Mouse (Mus musculus) layer of hippocampus, adult 11-12 months (tissue): ENCODE results near the gene Gm20388.
A peak's percentile ranks its signal among the peaks of the same experiment; 100 is the strongest.

ENCODE experiments used
- DNase-seq: peaks from one replicate; pipeline ENCODE4 v3.0.0; 2022; ENCODE audit warnings: low spot score

Gene Gm20388

DNA sequence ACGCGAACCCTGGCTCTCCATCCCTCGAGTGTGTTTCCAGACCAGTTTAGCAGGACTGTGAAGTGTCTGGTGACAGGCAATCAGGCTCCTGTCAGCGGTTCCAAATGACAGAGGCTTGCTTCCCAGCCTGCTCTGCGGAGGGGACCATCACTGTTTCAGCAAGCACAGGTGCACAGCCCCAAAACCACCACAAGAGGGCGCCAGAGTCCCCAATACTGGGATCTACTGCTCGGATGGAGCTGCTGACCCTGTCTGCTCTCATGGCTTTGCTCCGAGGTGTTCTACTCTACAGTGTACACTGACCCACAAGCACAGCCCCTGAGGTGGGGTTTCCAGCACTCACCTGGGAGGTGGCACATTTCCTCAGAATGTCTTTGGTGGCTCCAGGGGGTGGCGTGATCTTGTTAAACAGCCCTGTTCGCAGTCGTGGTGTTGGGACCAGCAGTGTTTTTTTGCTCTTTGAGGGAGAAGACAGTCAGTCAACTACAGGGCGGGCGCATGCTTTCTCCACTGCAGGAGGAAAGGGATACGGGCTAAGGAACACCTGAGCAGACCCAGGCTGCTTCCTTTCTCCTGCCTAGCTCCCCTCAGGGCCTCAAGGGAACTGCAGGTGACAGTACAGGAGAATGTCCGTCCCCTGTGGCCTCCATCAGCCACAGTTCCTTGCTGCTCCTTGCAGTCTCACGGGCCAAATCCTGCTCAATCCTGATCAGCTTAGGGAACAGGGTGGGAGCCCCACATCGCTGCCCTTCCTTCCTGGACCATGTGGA lies 1193.6 kb downstream of the Gm20388 start:
- peak; percentile 74 for DNase-seq

DNA sequence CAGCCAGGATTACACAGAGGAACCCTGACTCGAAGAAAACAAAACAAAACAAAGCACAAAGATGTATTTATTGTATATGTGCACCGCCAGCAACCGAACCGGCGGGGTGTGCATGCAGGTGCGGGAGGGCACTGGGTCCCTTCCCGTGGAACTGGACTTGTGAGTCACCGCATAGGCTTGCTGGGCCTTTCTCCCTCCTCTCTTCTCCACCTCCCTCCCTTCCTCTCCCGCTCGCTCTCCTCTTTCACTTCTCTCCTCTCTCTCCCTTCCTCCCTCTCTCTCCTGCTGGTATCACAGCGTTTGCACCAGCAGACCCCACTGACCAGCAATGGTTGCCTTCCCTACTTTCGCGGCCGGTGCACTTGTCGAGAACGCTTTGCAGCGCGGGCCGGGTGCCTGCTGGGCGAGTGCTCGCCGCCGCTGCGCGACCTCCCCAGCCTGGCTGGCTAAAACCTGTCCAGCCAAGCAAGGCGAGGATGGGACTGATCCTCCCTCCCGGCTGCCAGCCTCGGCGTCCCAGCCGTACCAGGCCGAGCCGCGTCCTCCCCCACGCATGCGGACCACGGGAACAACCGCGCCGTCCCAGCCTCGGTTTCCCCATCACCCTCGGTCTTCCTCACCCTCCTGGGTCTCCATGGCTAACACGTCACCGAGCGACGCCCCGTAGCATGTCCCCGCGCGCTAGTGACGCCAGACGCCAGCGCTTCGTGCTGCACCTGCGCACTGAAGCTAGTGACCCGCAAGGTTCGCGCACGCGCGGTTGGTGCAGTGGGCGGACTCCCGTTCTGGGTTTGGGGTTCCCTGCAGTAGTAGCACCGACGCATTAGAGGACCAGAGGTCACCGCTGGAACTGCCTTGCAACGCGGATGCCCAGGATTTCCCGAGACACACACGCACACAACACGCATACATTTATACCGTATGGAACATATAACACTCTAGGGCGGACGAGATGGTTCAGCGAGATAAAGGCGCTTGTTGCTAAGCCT lies 1197.3 kb downstream of the Gm20388 start, which contains the start of gene Mthfsd:
Mthfsd (minus strand) TSS at position 725 of the 989 bp plus-strand sequence.
- DNase-seq: peak; percentile 98

DNA sequence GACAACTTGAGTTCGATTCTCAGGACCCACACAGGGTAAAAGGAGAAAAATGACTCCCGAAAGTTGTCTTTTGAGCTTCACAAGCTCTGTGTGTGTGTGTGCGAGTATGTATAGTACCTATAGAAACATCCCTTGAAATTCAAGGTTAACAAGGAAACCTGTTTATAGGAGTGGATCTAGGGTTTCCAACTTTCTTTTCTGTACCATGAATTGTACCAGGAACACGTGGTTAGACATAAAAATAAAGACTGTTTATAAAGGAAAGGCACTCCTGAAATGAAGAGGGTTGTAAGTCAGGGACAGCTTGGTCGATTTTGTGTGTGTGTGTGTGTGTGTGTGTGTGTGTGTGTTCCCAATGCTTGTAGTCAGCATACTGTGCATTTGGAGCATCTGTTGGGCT lies 1198.0 kb downstream of the Gm20388 start:
- no peak for DNase-seq

DNA sequence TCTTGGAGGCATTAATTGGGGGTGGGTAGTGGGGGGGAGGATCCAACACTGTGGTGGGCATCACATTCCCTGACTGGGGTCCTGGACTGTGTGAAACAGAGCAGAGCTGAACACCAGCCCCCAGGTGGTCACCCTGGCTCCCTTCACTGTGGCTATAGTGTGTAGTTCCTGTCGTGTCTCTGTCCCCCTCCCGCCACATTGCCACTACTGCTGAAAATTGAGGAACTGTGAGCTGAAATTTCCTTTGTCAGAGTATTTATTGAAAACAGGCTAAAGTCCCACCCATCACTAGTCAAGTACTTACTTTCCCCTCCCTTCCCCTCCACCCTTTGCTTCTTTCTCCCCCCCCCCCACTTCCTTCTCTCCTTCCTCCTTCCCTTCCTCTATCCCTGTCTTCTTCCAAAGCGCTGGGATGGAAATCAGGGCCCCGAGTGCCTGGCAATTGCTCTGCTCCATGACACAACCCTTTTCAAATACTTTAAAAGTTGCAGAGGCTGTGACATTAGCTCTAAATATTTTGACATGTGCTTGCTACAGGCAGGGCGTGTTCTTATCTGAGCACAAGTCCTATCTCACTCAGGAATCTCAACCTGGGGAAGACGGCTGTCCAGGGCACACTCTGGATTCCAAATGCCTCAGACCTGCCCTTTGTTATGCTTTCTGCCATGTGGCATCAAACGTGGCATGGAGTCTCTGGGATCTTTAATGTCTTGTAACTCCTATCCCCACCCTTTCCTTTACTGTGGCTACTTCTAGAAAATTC lies 1200.7 kb downstream of the Gm20388 start:
- no peak for DNase-seq

- DNase-seq: peak; percentile 95
Measured at GRCm38 (mm10) chr8:121113261-121113660, 1202.6 kb downstream of the Gm20388 start.

- no peak for DNase-seq
Measured at GRCm38 (mm10) chr8:121115136-121115535, 1204.5 kb downstream of the Gm20388 start.

DNA sequence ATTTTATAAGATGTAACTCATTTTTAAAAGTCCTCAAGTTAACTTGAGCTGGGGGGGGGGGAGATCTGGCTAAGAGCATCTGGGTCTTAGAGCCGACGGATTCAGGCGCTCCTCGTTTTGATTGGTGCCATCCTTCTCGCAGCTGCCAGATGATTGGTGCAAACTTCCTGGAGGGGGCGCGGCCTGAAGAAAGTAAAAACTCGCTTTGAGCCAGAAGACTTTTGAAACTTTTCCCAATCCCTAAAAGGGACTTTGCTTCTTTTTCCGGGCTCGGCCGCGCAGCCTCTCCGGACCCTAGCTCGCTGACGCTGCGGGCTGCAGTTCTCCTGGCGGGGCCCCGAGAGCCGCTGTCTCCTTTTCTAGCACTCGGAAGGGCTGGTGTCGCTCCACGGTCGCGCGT lies 1205.3 kb downstream of the Gm20388 start, which contains the start of gene Foxc2:
Foxc2 (plus strand) TSS at position 224 of the 400 bp plus-strand sequence.
- DNase-seq: peak; percentile 56

GRCm38 (mm10) chr8:121116591-121117185 lies 1206.0 kb downstream of the Gm20388 start:
- DNase-seq: no peak

DNA sequence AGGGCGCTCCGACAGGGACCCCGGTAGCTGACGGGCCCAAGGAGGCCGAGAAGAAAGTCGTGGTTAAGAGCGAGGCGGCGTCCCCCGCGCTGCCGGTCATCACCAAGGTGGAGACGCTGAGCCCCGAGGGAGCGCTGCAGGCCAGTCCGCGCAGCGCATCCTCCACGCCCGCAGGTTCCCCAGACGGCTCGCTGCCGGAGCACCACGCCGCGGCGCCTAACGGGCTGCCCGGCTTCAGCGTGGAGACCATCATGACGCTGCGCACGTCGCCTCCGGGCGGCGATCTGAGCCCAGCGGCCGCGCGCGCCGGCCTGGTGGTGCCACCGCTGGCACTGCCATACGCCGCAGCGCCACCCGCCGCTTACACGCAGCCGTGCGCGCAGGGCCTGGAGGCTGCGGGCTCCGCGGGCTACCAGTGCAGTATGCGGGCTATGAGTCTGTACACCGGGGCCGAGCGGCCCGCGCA lies 1206.6 kb downstream of the Gm20388 start:
- no peak for DNase-seq

DNA sequence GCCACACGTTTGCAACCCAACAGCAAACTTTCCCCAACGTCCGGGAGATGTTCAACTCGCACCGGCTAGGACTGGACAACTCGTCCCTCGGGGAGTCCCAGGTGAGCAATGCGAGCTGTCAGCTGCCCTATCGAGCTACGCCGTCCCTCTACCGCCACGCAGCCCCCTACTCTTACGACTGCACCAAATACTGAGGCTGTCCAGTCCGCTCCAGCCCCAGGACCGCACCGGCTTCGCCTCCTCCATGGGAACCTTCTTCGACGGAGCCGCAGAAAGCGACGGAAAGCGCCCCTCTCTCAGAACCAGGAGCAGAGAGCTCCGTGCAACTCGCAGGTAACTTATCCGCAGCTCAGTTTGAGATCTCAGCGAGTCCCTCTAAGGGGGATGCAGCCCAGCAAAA lies 1207.3 kb downstream of the Gm20388 start:
- DNase-seq: no peak

DNA sequence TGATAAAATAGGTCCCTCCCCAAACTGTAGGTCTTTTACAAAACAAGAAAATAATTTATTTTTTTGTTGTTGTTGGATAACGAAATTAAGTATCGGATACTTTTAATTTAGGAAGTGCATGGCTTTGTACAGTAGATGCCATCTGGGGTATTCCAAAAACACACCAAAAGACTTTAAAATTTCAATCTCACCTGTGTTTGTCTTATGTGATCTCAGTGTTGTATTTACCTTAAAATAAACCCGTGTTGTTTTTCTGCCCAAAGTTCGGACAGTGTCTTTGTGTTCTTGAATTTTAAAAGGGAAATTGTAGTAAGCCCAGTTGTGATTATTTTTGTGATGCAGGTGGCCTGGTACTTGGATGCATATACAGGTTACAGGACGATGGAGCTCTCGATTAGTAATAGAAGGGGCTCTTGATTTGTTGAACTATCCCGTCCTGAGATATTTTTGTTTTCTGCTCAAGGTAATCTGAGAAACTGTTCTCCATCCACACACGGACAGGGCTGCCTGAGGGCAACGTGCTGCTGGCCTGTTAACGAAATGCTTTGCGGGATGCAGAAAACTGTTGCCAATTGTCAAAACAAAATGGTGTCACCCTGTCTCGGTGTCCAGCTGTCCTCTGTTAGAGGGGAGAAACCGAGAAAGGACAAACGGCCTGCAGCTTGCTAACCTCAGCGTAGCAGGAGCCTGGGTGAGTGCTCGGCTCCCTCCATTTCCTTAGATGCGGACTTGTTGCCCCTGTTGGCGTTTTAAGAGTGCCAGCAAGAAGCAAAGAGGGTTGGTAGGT lies 1208.2 kb downstream of the Gm20388 start:
- no peak for DNase-seq

DNA sequence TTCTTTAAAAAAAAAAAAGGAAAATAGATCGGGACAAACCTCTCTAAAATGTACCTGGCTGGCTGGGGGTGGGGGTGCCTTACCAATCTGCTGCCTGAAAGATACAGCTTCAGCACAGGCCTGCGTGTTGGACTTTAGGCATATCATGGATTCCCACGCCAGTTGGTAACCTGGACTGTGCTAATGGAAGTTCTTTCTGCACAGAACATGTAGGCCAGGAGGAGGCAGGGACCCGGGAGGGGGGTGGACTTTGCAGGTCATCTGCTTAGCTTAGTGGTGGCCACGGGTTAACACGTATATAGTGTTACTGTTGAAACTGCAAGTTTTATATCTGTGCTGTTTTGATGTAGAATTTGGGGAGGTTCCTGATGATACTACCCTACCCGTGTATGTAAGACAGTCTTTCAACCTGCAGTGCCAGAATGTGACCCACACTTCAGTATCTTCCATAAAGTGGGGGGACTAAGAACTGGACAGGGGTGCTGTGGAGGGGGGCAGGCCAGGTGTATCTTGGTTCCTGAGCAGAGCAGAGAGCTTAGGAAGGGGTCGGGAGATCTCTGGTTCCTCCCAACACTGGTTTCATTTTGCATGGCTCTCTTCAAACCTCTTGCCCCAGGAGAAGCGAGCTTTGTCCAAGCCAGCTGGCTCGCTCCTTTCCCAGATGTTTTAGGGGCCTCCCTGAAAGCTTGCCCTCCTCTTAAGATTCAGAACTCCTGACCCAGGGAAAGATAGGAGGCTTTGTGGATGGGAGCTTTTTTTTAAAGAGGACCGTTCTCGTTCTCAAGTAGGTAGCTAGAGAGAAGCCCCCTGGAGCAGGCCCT lies 1209.2 kb downstream of the Gm20388 start:
- DNase-seq: no peak

GRCm38 (mm10) chr8:121120456-121121419 lies 1210.1 kb downstream of the Gm20388 start:
- no peak for DNase-seq

GRCm38 (mm10) chr8:121121704-121122103 lies 1211.1 kb downstream of the Gm20388 start:
- no peak for DNase-seq

DNA sequence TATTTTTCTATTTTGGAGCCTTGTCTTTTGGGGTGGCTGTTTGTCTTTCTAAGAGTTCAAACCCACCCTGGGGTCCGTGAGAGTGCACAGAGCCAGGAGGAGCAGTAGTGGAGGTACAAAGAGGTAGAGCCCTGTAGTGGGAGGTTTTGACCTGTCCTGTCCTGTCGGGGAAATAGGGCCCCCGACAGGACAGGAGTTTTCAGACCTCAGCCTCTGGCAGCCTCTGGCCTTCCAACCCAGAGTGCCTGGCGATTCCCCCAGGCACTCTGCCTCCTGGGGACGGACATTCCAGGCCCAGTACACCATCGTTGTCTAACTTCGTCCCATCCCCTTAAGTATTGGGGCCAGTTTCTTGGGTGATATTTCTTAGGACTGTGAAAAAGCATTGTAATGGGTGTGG lies 1211.7 kb downstream of the Gm20388 start:
- no peak for DNase-seq

- DNase-seq: no peak
Measured at GRCm38 (mm10) chr8:121123113-121123512, 1212.5 kb downstream of the Gm20388 start.

DNA sequence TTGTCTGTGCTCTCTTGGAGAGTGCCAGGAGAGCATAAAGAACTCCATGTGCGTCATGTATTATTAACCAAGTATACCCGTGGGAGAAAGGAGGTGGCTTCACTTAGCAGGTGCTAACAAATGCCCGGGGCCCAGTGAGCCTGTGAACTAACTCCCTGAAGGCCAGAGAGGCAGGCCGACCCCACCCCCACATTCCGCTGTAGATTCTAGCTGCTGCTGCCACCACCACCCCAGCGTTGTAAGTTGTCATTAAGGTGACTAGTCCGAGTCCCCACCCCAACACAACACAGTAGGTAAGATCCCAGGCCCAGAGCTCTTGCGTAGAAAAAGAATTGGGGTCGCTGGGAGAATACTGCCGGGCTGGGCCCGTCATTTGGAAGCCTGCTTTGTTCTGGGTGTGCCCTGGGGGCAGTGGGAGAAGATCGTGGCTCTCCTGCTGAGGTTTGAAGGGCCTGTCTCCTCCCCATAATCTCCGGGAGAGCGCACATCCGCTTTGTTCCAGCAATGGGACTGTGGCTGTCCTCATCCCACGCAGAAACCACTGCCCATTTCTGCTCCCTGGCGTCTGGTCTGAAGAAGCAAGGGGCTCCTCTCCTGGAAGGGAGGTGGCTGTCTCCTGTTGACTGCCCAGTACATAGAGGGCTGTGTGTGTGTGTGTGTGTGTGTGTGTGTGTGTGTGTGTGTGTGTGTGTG lies 1214.1 kb downstream of the Gm20388 start:
- DNase-seq: no peak

DNA sequence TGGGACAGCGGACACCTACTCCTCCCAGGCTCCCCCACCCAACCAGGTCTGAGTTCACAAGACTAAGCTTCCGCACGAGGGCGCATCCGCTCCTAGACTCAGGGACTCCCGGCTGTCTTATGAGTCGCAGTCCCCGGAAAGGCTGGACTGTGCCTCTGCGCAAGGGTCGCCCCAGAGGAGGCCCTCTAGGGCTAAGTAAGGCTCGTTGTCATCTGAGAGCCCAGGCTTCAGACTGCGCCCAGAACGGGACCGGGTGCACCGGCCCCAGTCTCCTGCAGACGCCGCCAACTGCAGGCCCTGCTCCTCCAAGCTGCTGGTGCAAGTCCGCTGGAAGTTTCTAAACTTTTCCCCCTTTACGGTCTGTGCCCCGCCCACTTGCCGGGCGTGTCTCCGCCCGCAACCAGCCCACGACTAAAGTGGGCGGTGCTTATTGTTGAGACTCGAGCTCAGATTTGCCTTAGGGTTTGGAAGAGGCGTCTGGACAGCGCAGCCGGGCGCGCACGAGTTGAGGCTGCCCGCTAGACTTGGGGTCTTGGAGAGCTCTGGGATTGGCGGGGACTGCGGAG lies 1214.8 kb downstream of the Gm20388 start:
- peak; percentile 43 for DNase-seq
